Mouse (Mus musculus) left cerebral cortex, adult 2 months (tissue): ENCODE results near the gene Mapkapk2. TPM values are rescaled to one million over a fixed set of nuclear protein-coding genes. Genes with fewer than 3 reads are reported as not detected.
"Not testable (repeated sequence)": the region's sequence is repeated elsewhere in the genome, so short reads cannot be mapped to it uniquely, and the experiment has no call there.

Experiments used
- DNase-seq, 2 experiments: peaks; one replicate each; pipeline ENCODE4 v3.0.0; 2021 to 2022; ENCODE audit warnings: low spot score in 2 of 2, mixed read lengths in 1 of 2; ENCODE audit errors: extremely low spot score in 1 of 2
- H3K27ac ChIP-seq: fragments of 200-600 bp; 2 replicates; pipeline ENCODE4 v1.8.1; 2022
- H3K4me3 ChIP-seq: fragments of 200-600 bp; 2 replicates; pipeline ENCODE4 v1.8.1; 2022
- CTCF ChIP-seq: fragments of 200-600 bp; IDR thresholded peaks from 2 replicates; pipeline ENCODE4 v1.8.1; 2022; ENCODE audit warnings: antibody characterized with exemption, mild to moderate bottlenecking, moderate library complexity
- intact Hi-C: fragments of 180-260 bp; cut with DNase I; formaldehyde crosslinking; loops from one replicate; pipeline ENCODE4 v1.15.1; 2025
- long read RNA-seq, 2 experiments: library from polyadenylated mRNA; stranded (forward); transcript quantifications; one replicate each; pipeline ENCODE4 v2.0.0; 2021; ENCODE audit warnings: borderline mapping rate in 2 of 2
- total RNA-seq, 2 experiments: library from RNA; stranded (reverse); gene quantifications; 2 replicates each; pipeline ENCODE4 v1.2.3; 2021

Mapkapk2 gene
- total RNA-seq, result 10 to 100 TPM; 31.0 to 32.8 TPM
- long read RNA-seq, experiment 1, transcript Mapkapk2-201 (10 exons, 2,854 nt), result major isoform, 43 of 45 reads
- long read RNA-seq, experiment 1, partial matches to known transcripts, result 1 of 45 reads
- long read RNA-seq, experiment 1, other reads (novel, unspliced or antisense), result 1 of 45 reads
- long read RNA-seq, experiment 2, transcript Mapkapk2-201 (10 exons, 2,854 nt), result major isoform, 39 of 52 reads
- long read RNA-seq, experiment 2, partial matches to known transcripts, result 2 of 52 reads
- long read RNA-seq, experiment 2, other reads (novel, unspliced or antisense), result 11 of 52 reads

DNA sequence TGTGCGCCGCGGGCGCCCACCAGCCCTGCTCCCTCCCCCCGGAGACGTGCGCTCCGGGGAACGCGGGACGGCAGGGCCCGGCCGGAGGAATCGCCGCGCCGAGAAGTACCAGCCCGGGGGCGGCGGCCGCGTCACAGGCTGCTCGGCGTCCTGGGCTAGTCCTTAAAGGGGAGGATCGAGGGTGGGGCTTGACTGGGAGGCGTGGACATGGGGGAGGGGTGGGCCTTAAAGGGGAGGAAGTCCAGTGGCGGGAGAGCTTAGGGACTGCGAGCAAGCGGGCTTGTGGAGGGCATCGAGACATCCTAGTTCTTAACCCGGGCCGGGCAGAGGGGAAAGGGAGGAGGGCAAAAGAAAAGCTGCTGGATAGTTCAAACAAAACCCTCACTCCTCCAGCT is at the start of gene Mapkapk2:
TSS of gene Mapkapk2 (minus strand) at position 127 of the 395 bp plus-strand sequence.
- intact Hi-C loops, result loop anchor here (2.0 kb wide), 2 partner anchors 19 to 37 kb away; no protein-coding TSS in a partner anchor
- peak within 1 kb of the TSS; percentile 83 for H3K27ac ChIP-seq
- TF ChIP-seq CTCF, result no peak
- peak; percentile 88 to 89 for DNase-seq
- H3K4me3 ChIP-seq, result peak within 1 kb of the TSS; percentile 82

DNA sequence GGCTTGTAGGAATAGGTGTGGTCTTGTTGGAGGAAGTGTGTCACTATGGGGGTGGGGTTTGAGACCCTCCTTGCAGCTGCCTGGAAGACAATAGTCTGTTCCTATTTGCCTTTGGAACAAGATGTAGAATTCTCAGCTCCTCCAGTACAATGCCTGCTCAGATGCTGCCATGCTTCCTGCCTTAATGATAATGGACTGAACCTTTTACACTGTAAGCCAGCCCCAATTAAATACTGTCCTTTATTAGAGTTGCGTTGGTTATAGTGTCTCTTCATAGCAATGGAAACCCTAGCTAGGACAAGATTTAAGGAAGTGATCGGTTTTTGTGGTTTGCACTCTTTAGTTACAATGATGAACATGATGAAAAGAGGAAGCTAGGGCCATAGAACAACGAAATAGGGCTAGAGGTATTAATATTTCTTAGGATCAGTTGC is 48.6 kb upstream of the Mapkapk2 start:
- intact Hi-C loops, result loop anchor here (10.0 kb wide), 1 partner anchor 271 kb away; no protein-coding TSS in a partner anchor
- no peak for DNase-seq
- Histone ChIP-seq H3K4me3 (no peak overlapping the region), H3K27ac (no peak overlapping the region)
- no peak for TF ChIP-seq CTCF

DNA sequence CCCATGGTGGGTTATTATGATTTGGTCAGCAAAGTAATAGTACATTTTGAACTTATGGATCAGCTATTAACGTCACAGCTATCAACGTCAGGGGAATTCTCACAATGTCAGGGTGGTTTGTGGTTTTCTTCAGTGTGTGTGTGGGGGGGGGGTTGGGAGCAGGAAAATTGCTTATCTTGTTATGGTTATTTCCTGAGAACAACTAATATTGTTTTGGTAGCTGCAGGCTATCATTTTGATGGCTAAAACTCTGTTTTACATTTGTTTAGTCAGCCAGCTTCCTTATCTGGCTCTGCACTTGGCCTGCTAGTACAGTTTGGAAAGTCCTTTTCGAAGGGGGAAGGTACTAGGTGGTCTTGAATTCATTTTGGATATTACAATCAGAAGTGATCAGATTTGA is 47.6 kb upstream of the Mapkapk2 start:
- H3K4me3 ChIP-seq, DNase-seq, H3K27ac ChIP-seq: not testable (repeated sequence)
- intact Hi-C loops, result loop anchor here (10.0 kb wide), 1 partner anchor 270 kb away; no protein-coding TSS in a partner anchor

DNA sequence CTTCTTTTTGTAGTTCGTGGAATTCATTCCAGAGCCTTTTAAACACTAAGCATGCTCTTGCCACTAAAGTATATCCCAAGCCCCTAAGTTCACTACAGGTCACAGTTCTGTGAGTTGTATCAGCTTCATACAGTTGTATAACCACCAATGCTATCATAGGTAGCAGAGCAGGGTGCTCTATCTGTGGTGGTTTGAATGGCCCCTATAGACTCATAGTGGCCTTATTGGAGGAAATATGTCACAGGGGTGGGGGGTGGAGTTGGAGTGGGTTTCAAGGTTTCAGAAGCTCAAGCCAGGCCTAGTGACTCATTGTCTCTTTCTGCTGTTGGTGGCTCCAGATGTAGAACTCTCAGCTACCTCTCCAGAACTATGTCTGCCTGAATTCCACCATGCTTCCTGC is 44.8 kb upstream of the Mapkapk2 start:
- DNase-seq, result no peak
- intact Hi-C loops, result loop anchor here (10.0 kb wide), 1 partner anchor 268 kb away; no protein-coding TSS in a partner anchor
- H3K27ac ChIP-seq, result no peak overlapping the region
- no peak for TF ChIP-seq CTCF
- no peak overlapping the region for H3K4me3 ChIP-seq

DNA sequence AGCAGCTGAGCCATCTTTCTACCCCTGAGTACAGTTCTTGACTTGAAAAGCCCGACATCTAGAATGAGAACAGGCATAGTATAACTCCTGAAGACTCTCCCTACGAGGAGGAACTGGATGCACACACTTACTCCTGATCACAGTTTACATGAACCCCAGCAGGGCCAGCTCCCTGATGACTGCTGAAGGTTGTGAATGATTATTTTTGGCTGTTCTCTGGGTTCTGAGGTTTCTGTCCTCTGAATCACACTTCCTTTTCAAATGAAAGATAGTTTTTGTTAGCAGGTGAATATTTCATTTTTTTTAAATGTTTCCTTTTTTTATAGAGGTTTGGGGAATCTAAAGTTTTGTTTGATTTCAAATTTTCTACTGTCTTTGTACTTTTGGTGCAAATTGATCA is 43.8 kb upstream of the Mapkapk2 start:
- intact Hi-C loops, result loop anchor here (10.0 kb wide), 1 partner anchor 267 kb away; no protein-coding TSS in a partner anchor
- TF ChIP-seq CTCF, result no peak
- no peak for DNase-seq
- Histone ChIP-seq H3K4me3 (no peak overlapping the region), H3K27ac (no peak overlapping the region)

DNA sequence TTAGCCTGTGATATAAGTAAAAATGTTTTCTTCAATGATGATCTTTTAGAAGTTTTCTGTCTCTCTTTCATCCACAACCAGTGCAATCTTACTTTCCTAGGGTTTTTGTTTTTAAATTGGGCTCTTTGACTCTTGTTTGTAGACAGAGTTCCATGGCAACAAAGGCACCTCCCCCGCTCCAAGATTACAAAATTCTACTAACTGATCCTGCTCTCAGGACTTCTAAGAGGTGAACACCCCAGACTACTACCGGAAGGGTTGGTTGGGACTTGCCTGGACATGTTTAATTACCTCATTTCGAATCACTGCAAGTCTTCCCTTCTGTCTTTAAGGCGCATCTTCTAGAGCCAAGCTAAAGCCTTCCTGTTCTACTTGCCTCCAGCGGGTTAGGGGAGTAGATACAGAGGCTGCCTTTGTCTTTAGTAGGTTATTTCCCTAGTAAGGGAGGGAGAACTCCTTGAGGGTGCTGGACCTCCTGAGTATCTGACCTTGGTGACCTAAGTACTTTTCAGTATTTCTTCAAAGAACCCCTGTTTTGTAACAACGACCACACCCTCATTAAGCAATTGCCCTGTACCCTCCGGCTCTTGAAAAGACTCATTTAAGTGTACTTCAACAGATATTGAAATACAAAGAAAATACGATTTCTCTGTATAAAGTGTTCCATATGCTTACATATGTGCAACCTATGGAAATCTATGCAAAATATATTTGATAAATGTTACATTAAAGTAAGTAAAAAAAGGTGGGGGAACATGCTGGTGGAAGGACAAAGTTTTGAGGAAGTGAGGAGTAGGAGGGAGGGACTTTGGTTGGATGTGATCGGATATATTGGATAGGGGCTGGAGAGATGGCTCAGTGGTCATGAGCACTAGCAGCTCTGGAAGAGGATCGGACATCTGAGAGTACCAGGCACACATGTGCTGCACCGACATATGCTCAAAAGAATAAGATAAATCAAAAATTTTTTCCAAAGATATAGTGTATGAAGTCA is 41.8 kb upstream of the Mapkapk2 start:
- Histone ChIP-seq H3K4me3 (peak overlapping the region; percentile 65), H3K27ac (no peak overlapping the region)
- intact Hi-C loops, result loop anchor here (10.0 kb wide), 1 partner anchor 265 kb away; no protein-coding TSS in a partner anchor
- no peak for TF ChIP-seq CTCF
- DNase-seq, result no peak

DNA sequence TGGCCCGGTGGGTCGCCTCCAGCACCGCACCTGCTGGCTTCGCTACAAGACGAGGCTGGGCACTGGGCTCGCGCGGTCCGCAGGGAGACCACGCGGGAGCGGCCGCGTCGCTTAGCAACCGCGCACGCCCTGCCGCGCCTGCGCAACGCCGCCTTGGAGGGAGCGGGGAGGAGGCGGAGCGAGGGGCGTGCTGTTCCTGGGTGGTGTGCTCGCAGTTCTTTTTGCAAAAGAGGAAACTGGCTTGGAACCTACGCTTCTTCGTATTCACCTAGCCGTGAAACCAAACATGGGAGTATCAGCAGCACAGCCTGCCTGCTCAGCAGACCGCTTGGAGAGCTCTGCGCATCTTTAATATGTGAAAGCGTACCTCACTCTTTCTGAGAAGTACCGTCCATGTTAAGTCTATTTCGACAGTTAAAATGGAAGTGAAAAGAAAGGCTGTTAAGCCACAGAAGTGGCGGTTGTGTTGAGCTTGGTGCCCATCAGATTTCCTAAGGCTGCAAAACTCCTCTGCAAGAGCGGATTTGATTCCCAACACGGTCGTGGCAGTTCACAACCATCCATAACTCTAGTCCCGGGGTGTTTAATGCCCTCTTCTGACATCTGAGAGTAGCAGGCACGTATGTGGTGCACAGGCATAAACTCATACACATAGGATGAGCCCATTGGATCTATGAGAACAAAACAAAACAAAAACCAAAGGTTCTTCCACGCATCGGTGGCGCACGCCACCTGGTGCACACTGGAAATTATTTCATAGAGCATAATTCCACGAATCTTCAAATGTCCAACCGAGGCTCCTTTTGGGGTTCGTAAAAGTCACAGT is 40.8 kb upstream of the Mapkapk2 start, which contains the start of gene Dyrk3:
TSS of gene Dyrk3 (minus strand) at position 150 of the 826 bp plus-strand sequence.
- peak within 1 kb of the TSS; percentile 65 for H3K4me3 ChIP-seq
- peak within 1 kb of the TSS; percentile 85 for H3K27ac ChIP-seq
- intact Hi-C loops, result loop anchor here (1.0 kb wide), 1 partner anchor 22 kb away; no protein-coding TSS in a partner anchor
- TF ChIP-seq CTCF, result peak; percentile 55
- peak; percentile 92 to 94 for DNase-seq

DNA sequence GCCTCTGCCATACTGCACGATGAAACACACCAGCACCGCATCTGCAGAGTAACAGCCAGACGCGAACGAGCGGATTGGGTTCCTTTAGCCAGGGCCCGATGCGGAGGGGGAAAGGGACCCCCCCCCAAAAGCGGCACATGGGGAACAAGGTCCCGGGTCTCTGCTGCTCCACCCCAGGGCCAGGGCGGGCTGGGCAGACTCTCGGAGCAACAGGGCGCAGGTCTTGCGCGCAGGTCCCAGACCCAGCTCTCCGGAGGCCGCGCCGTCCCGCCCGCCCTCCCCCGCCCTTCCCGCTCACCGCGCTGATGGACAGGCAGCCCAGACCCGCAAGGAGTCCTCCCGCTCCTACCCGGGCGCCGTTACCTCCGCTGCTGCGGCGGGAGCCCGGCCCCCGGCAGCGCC is 40.1 kb upstream of the Mapkapk2 start:
- intact Hi-C loops, result loop anchor here (1.0 kb wide), 1 partner anchor 21 kb away; no protein-coding TSS in a partner anchor
- TF ChIP-seq CTCF, result no peak
- Histone ChIP-seq H3K27ac (peak overlapping the region; percentile 85), H3K4me3 (peak overlapping the region; percentile 65)
- DNase-seq, result peak in 1 of 2 experiments; percentile 39

DNA sequence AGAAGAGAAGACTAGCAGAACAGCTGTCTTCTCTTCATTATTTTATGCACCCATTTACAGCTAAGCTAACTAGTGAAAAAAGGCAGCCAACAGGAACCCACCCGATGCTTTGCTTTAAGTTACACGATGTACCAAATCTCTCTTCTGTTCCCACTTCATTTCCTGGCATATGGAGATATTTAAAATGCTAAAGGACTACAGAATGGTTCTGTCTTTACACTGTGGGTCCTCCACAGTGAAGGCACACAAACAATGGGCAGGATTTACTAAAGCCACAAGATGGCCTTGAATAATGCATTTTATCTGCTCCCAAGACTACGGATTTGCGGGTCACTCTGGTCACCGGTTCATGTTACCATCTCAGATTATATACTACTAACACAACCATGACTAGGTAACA is 39.5 kb upstream of the Mapkapk2 start:
- peak overlapping the region; percentile 65 for H3K4me3 ChIP-seq
- H3K27ac ChIP-seq, result no peak overlapping the region; the same call in 1 of the 2 replicates
- intact Hi-C loops, result no loop called here
- no peak for TF ChIP-seq CTCF
- DNase-seq, result no peak

DNA sequence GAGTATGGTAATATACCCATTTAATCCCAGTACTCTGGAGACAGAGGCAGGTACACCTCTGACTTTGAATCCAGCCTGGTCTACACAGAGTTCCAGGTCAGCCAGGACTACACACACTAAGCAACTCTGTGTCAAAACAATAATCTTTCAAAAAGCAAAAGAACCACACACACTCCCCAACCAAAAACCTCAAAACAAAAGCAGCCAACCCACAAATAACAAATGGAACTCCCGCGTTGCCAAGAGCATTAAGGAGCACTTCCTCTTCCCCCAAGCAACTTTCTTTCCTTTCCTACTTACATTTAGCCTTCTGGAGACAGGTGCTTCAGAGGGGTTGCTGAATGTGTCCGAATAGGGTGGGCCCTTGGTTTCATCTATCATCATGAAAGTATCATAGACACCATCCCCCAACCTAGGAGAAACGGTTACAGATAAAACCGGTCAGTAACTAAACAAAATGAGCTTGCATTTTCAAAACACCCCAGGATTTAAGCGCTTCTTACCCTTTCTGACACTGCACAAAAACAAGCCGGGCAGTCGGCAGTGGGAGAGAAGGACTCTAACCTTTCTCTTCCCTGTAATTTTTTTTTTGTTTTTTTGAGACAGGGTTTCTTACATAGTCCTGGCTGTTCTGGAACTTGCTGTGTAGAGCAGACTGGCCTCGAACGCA is 38.5 kb upstream of the Mapkapk2 start:
- intact Hi-C loops, result no loop called here
- no peak for TF ChIP-seq CTCF
- Histone ChIP-seq H3K27ac (no peak overlapping the region), H3K4me3 (peak overlapping the region; percentile 65)
- DNase-seq, result no peak
